Mouse (Mus musculus): ENCODE results near the gene Cntrl. TPM values are rescaled to one million over a fixed set of nuclear protein-coding genes. Genes with fewer than 3 reads are reported as not detected.

The Cntrl gene
- total RNA-seq (2015) (101 and 115 TPM in 2 replicates), total RNA-seq (2017) (131 and 137 TPM in 2 replicates)

GRCm38 (mm10) chr2:35109141-35109923 lies at the start of gene Cntrl:
Gene Cntrl (plus strand): TSS chr2:35109492.
- ATAC-seq (ENCODE audit: poor library complexity, severe bottlenecking) = peak; percentile 86

GRCm38 (mm10) chr2:35060256-35060655 lies 49.0 kb upstream of the Cntrl start:
- ATAC-seq (ENCODE audit: poor library complexity, severe bottlenecking) = no peak

- no peak for ATAC-seq (ENCODE audit: poor library complexity, severe bottlenecking)
These were observed 48.4 kb upstream of the Cntrl start for GRCm38 (mm10) chr2:35060897-35061296.

- ATAC-seq (ENCODE audit: poor library complexity, severe bottlenecking) = no peak
These were observed 48.0 kb upstream of the Cntrl start, which contains the start of gene Hc for GRCm38 (mm10) chr2:35061338-35061737. Gene Hc (minus strand): TSS chr2:35061438.

- ATAC-seq (ENCODE audit: poor library complexity, severe bottlenecking) = no peak
These were observed 45.8 kb upstream of the Cntrl start for GRCm38 (mm10) chr2:35063333-35064030.

- ATAC-seq (ENCODE audit: poor library complexity, severe bottlenecking) = no peak
These were observed 42.7 kb upstream of the Cntrl start for GRCm38 (mm10) chr2:35066525-35067082.

GRCm38 (mm10) chr2:35067117-35067516 lies 42.2 kb upstream of the Cntrl start:
- ATAC-seq (ENCODE audit: poor library complexity, severe bottlenecking) = no peak

GRCm38 (mm10) chr2:35069124-35069523 lies 40.2 kb upstream of the Cntrl start:
- no peak for ATAC-seq (ENCODE audit: poor library complexity, severe bottlenecking)

- no peak for ATAC-seq (ENCODE audit: poor library complexity, severe bottlenecking)
These were observed 39.0 kb upstream of the Cntrl start for GRCm38 (mm10) chr2:35070275-35070674.

- ATAC-seq (ENCODE audit: poor library complexity, severe bottlenecking) = no peak
These were observed 36.7 kb upstream of the Cntrl start for GRCm38 (mm10) chr2:35072547-35072946.

GRCm38 (mm10) chr2:35074328-35074727 lies 35.0 kb upstream of the Cntrl start:
- ATAC-seq (ENCODE audit: poor library complexity, severe bottlenecking) = no peak

- ATAC-seq (ENCODE audit: poor library complexity, severe bottlenecking) = no peak
These were observed 30.1 kb upstream of the Cntrl start for GRCm38 (mm10) chr2:35079166-35079565.

GRCm38 (mm10) chr2:35087418-35087817 lies 21.9 kb upstream of the Cntrl start:
- no peak for ATAC-seq (ENCODE audit: poor library complexity, severe bottlenecking)

- ATAC-seq (ENCODE audit: poor library complexity, severe bottlenecking) = no peak
These were observed 8.8 kb upstream of the Cntrl start for GRCm38 (mm10) chr2:35100529-35100928.

- ATAC-seq (ENCODE audit: poor library complexity, severe bottlenecking) = no peak
These were observed 7.8 kb upstream of the Cntrl start, which contains the start of gene AI182371 for GRCm38 (mm10) chr2:35101443-35101842. Gene AI182371 (minus strand): TSS chr2:35101543.

GRCm38 (mm10) chr2:35102777-35103176 lies 6.5 kb upstream of the Cntrl start:
- ATAC-seq (ENCODE audit: poor library complexity, severe bottlenecking) = no peak

- no peak for ATAC-seq (ENCODE audit: poor library complexity, severe bottlenecking)
These were observed 5.7 kb upstream of the Cntrl start for GRCm38 (mm10) chr2:35103558-35103957.

- ATAC-seq (ENCODE audit: poor library complexity, severe bottlenecking) = no peak
These were observed 4.4 kb upstream of the Cntrl start for GRCm38 (mm10) chr2:35104843-35105242.

GRCm38 (mm10) chr2:35107984-35108635 lies 1.2 kb upstream of the Cntrl start:
- peak; percentile 34 for ATAC-seq (ENCODE audit: poor library complexity, severe bottlenecking)

- ATAC-seq (ENCODE audit: poor library complexity, severe bottlenecking) = peak; percentile 41; the same call in 1 of the 2 replicates
These were observed 580 bp upstream of the Cntrl start for GRCm38 (mm10) chr2:35108712-35109111.

GRCm38 (mm10) chr2:35109924-35110304 lies 622 bp downstream of the Cntrl start:
- peak; percentile 14 for ATAC-seq (ENCODE audit: poor library complexity, severe bottlenecking)

Measured in megakaryocyte, adult 5-6 weeks (primary cell).